Mouse (Mus musculus) intestine, postnatal 0 days (tissue): ENCODE measurements at regions not wholly inside any gene's neighbourhood (a gene's known extent, or its start where the extent isn't known, plus 50 kb on each side); places are given as distances from the start of the nearest gene placed in this dataset. TPM values are rescaled to one million over a fixed set of nuclear protein-coding genes. Genes with fewer than 3 reads are reported as not detected.

Experiments
- ATAC-seq: fragments of 200-750 bp; cut with Nextera tagmentation; 2 replicates; pipeline ENCODE4 v1.8.0; 2017; ENCODE audit warnings: mild to moderate bottlenecking, moderate TSS enrichment, moderate library complexity
- H3K27ac ChIP-seq: fragments of 300-500 bp; sonication (generic); 2 replicates; pipeline ENCODE4 v1.5.1; 2014; ENCODE audit warnings: mild to moderate bottlenecking, low read depth, low read length, moderate library complexity
- H3K27me3 ChIP-seq: fragments of 300-500 bp; sonication (generic); replicated peaks from 2 replicates; pipeline ENCODE4 v1.6.1; 2014; ENCODE audit warnings: low read length, mixed read lengths; ENCODE audit not compliant: control insufficient read depth, insufficient read depth
- H3K36me3 ChIP-seq: fragments of 300-500 bp; sonication (generic); 2 replicates; pipeline ENCODE4 v1.6.1; 2014; ENCODE audit warnings: mild to moderate bottlenecking, moderate library complexity; ENCODE audit not compliant: control insufficient read depth, insufficient read depth
- H3K4me1 ChIP-seq: fragments of 300-500 bp; sonication (generic); replicated peaks from 2 replicates; pipeline ENCODE4 v1.6.1; 2014; ENCODE audit warnings: antibody characterized with exemption, low read length, mixed read lengths; ENCODE audit not compliant: control insufficient read depth, insufficient read depth
- H3K4me2 ChIP-seq: fragments of 300-500 bp; sonication (generic); replicated peaks from 2 replicates; pipeline ENCODE4 v1.6.1; 2014; ENCODE audit warnings: low read depth, mild to moderate bottlenecking, moderate library complexity
- H3K4me3 ChIP-seq: fragments of 300-500 bp; sonication (generic); 2 replicates; pipeline ENCODE4 v1.5.1; 2014; ENCODE audit warnings: low read depth, low read length
- H3K9ac ChIP-seq: fragments of 300-500 bp; sonication (generic); 2 replicates; pipeline ENCODE4 v1.6.1; 2014; ENCODE audit warnings: mild to moderate bottlenecking, low read depth, low read length
- H3K9me3 ChIP-seq: fragments of 300-500 bp; sonication (generic); 2 replicates; pipeline ENCODE4 v1.6.1; 2016; ENCODE audit warnings: mixed run types; ENCODE audit not compliant: control insufficient read depth
- CTCF ChIP-seq: sonication (generic); IDR thresholded peaks from 2 replicates; pipeline ENCODE4 v1.5.1; 2016; ENCODE audit warnings: low read depth, mild to moderate bottlenecking, control low read depth, antibody characterized with exemption, moderate library complexity
- WGBS: fragments of 180-500 bp; shearing (Covaris S2); extraction: QIAGEN DNeasy Blood & Tissue Kit; methylation state at CpG from one replicate; pipeline ENCODE4 v1.1.7; 2014; 5-methylcytosine and 5-hydroxymethylcytosine counted together
- microRNA-seq: library from miRNA; unstranded; fragments of <30 nt; microRNA quantifications from one replicate; pipeline ENCODE4, GENCODE M21; 2016

DNA sequence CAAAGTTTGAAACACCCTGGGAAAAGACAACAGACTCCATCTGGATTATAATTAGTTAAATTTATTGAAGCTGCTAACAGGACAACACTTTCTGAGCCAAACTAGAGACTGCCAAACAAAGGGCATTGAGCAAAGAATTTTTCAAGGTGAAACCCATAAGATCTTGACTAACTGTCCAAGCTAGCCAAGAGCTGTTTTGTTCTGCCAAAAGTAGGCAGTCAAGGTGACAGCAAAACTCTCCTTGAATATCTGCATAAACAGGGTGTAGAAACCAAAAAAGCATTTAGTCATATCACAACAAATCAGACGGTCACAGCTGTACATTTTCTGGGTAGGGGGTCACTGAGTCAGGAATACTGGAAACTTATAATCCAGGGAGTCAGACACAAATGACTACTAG is 368.1 kb upstream of the Ddx18 start:
- Histone ChIP-seq H3K4me2 (no peak overlapping the region), H3K4me1 (no peaks in the 10 kb centered on the region), H3K36me3 (no peaks in the 10 kb centered on the region), H3K9me3 (no peaks in the 10 kb centered on the region), H3K27me3 (no peaks in the 10 kb centered on the region), H3K9ac (no peak overlapping the region), H3K4me3 (no peak overlapping the region), H3K27ac (no peak overlapping the region)
- WGBS, result 83% methylated on average over 1 of the region's 1 CpGs
- TF ChIP-seq CTCF, result no peak
- ATAC-seq, result no peak

Small RNA genes lying in the stretch of these regions (microRNA-seq; reads per million reads assigned to microRNA genes)
- not detected for gene Gm26472
